Mouse (Mus musculus) adrenal gland, adult 10 weeks (tissue): ENCODE results near the gene Myo5c. TPM values are rescaled to one million over a fixed set of nuclear protein-coding genes. Genes with fewer than 3 reads are reported as not detected.

ENCODE experiments used
- polyA plus RNA-seq: library from polyadenylated mRNA; stranded (reverse); fragments of 350-450 nt; fragmentation: Illumina TruSeq; extraction: RNeasy Lipid Tissue Mini Kit (QIAGEN cat#74804); gene quantifications from one replicate; pipeline ENCODE4 v1.2.3, GENCODE M21; 2014; ENCODE audit warnings: low read depth, low replicate concordance

Myo5c gene
- 1.2 TPM for polyA plus RNA-seq

DNA sequence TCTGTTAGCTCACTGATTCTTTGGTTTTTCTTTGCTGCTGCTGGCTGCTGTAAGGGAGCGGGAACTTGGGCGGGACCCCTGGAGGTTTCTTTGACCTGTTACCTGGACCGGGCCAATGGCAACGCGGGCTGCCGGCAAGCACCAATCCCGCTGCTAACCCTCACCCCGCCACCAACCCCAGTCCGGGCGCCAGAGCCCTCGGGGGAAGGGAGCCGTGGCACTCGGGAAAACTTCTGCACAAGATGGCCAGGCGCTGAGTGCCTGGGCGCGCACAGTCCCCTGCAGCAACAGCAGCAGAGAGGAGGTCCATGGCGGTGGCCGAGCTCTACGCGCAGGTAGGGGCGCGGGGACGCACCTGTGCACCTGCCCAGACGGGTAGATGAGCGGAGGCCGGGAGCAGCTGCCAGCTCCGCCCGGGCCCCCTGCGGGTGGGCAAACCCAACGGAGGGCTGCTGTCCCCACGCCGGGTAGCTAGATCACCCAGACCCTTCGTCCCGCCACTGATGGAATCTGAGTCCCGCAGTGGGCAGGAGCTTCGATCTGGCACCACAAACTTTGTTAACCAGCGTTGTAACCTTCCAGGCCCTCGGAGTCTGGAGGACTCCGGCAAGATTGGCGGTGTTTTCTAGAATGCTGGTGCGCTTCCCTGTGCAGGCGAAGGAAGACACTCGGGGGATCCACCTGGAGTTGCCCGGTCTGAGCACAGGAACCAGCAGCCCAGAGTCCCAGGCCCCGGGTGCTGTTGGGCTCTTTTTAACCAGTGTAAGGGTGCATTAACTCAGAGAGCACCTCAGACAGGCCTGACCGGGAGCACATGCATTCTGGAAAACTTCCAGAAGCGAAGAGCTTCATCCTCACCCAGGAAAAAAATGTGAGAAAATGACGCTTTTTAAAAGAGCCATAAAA lies at the start of gene Myo5c:
Gene Myo5c (plus strand): TSS at position 180 of the 906 bp plus-strand sequence.

GRCm38 (mm10) chr9:75306126-75306898 lies 74.5 kb downstream of the Myo5c start, which contains the start of gene Gnb5:
TSS of gene Gnb5 (plus strand) at chr9:75306288.

DNA sequence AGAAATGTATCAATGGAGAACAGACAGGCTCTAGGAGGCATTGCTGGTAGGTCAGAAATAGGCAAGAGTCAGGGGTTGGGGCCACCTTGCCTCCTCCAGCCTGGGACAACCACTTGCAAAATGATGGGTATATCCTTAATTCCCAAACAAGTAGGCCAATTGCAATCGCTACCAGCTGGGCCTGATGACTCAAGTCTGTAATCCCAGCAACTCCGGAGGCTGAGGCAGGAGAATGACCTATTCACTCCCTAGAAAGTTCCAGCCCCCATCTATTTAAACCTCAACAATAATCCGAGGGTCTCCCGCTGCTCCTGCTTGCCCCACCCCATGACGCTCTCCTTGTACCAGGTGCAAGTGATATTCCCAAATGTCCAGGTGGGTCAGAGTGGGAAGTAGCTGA lies 115.6 kb downstream of the Myo5c start, which contains the start of gene Bcl2l10:
Gene Bcl2l10 (plus strand): TSS at position 301 of the 400 bp plus-strand sequence.

Other genes starting within 250 kb of the Myo5c start
- 494 TPM for gene Arpp19, start 194.4 kb upstream of the Myo5c start, polyA plus RNA-seq
- 85.2 TPM for gene Myo5a, start 161.0 kb upstream of the Myo5c start, polyA plus RNA-seq
- gene Gnb5, start 74.3 kb downstream of the Myo5c start, polyA plus RNA-seq, result 46.5 TPM
- not detected for gene Bcl2l10, start 115.7 kb downstream of the Myo5c start, polyA plus RNA-seq
- gene Mapk6, start 178.0 kb downstream of the Myo5c start, polyA plus RNA-seq, result 53.3 TPM
- 48.3 TPM for gene Leo1, start 209.5 kb downstream of the Myo5c start, polyA plus RNA-seq